Mouse (Mus musculus) forebrain, embryonic 11.5 days (tissue): ENCODE results near the gene Tex36. TPM values are rescaled to one million over a fixed set of nuclear protein-coding genes. Genes with fewer than 3 reads are reported as not detected.

Experiments used
- ATAC-seq: fragments of 200-750 bp; cut with Nextera tagmentation; replicated peaks from 2 replicates; pipeline ENCODE4 v1.8.0; 2017; ENCODE audit warnings: moderate TSS enrichment; ENCODE audit not compliant: low FRiP score
- DNase-seq: peaks from one replicate; pipeline ENCODE4 v3.0.0-alpha.2; 2017; ENCODE audit warnings: low spot score
- H3K27ac ChIP-seq: fragments of 300-500 bp; sonication (generic); 2 replicates; pipeline ENCODE4 v1.5.1; 2014; ENCODE audit warnings: low read depth, low read length
- H3K27me3 ChIP-seq: fragments of 300-500 bp; sonication (generic); 2 replicates; pipeline ENCODE4 v1.6.1; 2014; ENCODE audit warnings: mild to moderate bottlenecking, low read length, mixed read lengths; ENCODE audit not compliant: control insufficient read depth, insufficient read depth
- H3K36me3 ChIP-seq: fragments of 300-500 bp; sonication (generic); 2 replicates; pipeline ENCODE4 v1.6.1; 2014; ENCODE audit warnings: mild to moderate bottlenecking, low read length, moderate library complexity, mixed read lengths; ENCODE audit not compliant: control insufficient read depth, insufficient read depth
- H3K4me1 ChIP-seq: fragments of 300-500 bp; sonication (generic); replicated peaks from 2 replicates; pipeline ENCODE4 v1.6.1; 2014; ENCODE audit warnings: low read length, mixed read lengths; ENCODE audit not compliant: control insufficient read depth, insufficient read depth
- H3K4me2 ChIP-seq: fragments of 300-500 bp; sonication (generic); 2 replicates; pipeline ENCODE4 v1.6.1; 2014; ENCODE audit warnings: low read depth, mild to moderate bottlenecking, low read length, moderate library complexity, mixed read lengths; ENCODE audit not compliant: severe bottlenecking
- H3K4me3 ChIP-seq: fragments of 300-500 bp; sonication (generic); 2 replicates; pipeline ENCODE4 v1.5.1; 2014; ENCODE audit warnings: low read depth, low read length
- H3K9ac ChIP-seq: fragments of 300-500 bp; sonication (generic); 2 replicates; pipeline ENCODE4 v1.6.1; 2014; ENCODE audit warnings: low read length
- H3K9me3 ChIP-seq: fragments of 300-500 bp; sonication (generic); 2 replicates; pipeline ENCODE4 v1.6.1; 2016; ENCODE audit warnings: low read length, mixed read lengths; ENCODE audit not compliant: control insufficient read depth
- WGBS: fragments of 180-500 bp; shearing (Covaris S2); extraction: QIAGEN DNeasy Blood & Tissue Kit; methylation state at CpG from one replicate; pipeline ENCODE4 v1.1.7; 2014; 5-methylcytosine and 5-hydroxymethylcytosine counted together
- polyA plus RNA-seq: library from polyadenylated mRNA; unstranded; fragments of >200 nt; fragmentation: Nextera tagmentation; extraction: Ambion mirVana; gene quantifications from 2 replicates; pipeline ENCODE4 v1.2.1, GENCODE M21; 2014

Tex36 gene
- polyA plus RNA-seq, 1 experiment from 2014 or later, result not detected

DNA sequence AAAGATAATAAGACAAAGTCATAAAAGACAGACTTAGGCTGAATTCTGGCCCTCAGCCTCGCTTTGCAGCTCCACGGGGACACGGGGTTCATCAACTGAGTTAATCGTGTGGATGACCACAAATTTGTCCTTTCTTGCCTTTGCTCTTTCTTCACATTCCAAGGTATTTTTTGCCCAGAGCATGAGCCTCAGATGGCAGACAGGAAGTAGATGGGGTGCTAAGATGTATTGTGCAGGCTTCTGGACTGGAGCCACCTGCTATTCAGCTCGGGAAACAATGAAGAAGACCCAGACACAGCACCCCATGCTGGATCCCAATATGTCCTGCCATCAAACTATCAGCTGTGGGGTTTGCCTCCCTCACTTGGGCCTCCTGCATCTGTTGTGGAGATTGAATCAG is 5.4 kb upstream of the Tex36 start:
- Histone ChIP-seq H3K36me3 (no peaks in the 10 kb centered on the region), H3K27me3 (no peaks in the 10 kb centered on the region), H3K9ac (no peak overlapping the region), H3K4me2 (no peak overlapping the region), H3K27ac (no peak overlapping the region), H3K9me3 (no peaks in the 10 kb centered on the region), H3K4me3 (no peak overlapping the region), H3K4me1 (no peaks in the 10 kb centered on the region)
- no peak for DNase-seq
- 73% methylated on average over 5 of the region's 5 CpGs for WGBS
- no peak for ATAC-seq

GRCm38 (mm10) chr7:133604427-133605081 is 2.6 kb upstream of the Tex36 start:
- H3K9me3 ChIP-seq, result no peaks in the 10 kb centered on the region
- no peaks in the 10 kb centered on the region for H3K36me3 ChIP-seq
- H3K27me3 ChIP-seq, result no peaks in the 10 kb centered on the region
- no peak overlapping the region for H3K27ac ChIP-seq
- no peaks in the 10 kb centered on the region for H3K4me1 ChIP-seq
- DNase-seq (no peak), ATAC-seq (no peak)
- H3K4me3 ChIP-seq, result no peak overlapping the region
- 84% methylated on average over 13 of the region's 13 CpGs for WGBS
- H3K4me2 ChIP-seq, result no peak overlapping the region
- no peak overlapping the region for H3K9ac ChIP-seq

GRCm38 (mm10) chr7:133603156-133603555 is 1.2 kb upstream of the Tex36 start:
- Histone ChIP-seq H3K36me3 (no peaks in the 10 kb centered on the region), H3K4me3 (no peak overlapping the region), H3K27ac (no peak overlapping the region), H3K4me2 (no peak overlapping the region), H3K4me1 (no peaks in the 10 kb centered on the region), H3K9me3 (no peaks in the 10 kb centered on the region), H3K27me3 (no peaks in the 10 kb centered on the region), H3K9ac (no peak overlapping the region)
- 81% methylated on average over 2 of the region's 2 CpGs for WGBS
- no peak for DNase-seq
- no peak for ATAC-seq

- Histone ChIP-seq H3K4me1 (no peaks in the 10 kb centered on the region), H3K4me3 (no peak overlapping the region), H3K36me3 (no peaks in the 10 kb centered on the region), H3K27me3 (no peaks in the 10 kb centered on the region), H3K27ac (no peak overlapping the region), H3K9me3 (no peaks in the 10 kb centered on the region), H3K4me2 (no peak overlapping the region), H3K9ac (no peak overlapping the region)
- WGBS, result 68% methylated on average over 1 of the region's 1 CpGs
- DNase-seq, result no peak
- no peak for ATAC-seq
Measured at GRCm38 (mm10) chr7:133600558-133600957, 1.4 kb downstream of the Tex36 start.

DNA sequence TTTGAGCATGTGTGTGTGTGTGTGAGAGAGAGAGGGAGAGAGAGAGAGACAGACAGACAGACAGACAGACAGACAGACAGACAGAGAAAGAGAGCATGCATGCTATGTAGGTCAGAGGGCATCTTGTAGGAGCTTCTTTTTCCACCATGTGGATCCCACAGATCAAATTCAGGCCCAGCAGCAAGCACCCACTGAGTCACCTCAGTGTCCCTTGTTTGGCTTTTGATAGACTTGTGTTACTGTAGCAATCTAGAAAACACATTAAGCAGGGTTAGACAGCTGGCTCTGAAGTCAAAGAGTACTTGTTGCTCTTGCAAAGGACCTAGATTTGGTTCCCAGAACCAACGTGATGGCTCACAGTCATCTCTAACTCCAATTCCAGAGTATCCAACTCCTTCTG is 10.2 kb downstream of the Tex36 start:
- WGBS, result 81% methylated on average over 1 of the region's 1 CpGs
- no peak for DNase-seq
- H3K27ac ChIP-seq, result no peak overlapping the region

DNA sequence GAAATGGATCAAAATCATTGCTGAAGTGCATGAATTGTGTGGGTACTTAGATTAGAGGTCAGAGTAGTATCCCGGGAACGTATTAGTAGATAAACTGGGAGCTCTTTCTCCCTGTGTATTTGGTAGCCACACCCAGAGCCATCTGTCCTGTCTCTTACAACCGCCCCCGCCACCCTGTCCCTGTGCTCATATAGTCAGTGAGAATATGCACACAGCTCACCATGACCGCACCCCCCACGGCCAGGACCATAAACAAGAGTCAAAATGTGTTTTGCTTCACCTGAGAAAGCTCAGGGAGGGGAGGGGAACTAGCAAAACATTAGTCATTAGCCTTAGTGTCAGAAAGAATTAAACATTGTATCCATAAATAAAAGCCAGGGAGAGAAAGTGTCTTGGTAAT is 18.7 kb downstream of the Tex36 start:
- no peaks in the 10 kb centered on the region for H3K9me3 ChIP-seq
- H3K4me2 ChIP-seq, result no peak overlapping the region
- no peaks in the 10 kb centered on the region for H3K36me3 ChIP-seq
- 94% methylated on average over 6 of the region's 6 CpGs for WGBS
- H3K4me1 ChIP-seq, result no peaks in the 10 kb centered on the region
- no peak for DNase-seq
- no peak overlapping the region for H3K9ac ChIP-seq
- H3K27me3 ChIP-seq, result no peaks in the 10 kb centered on the region
- H3K4me3 ChIP-seq, result no peak overlapping the region
- ATAC-seq, result no peak
- H3K27ac ChIP-seq, result no peak overlapping the region

More for the DNA sequence above, 10.2 kb downstream of the Tex36 start:
- Histone ChIP-seq H3K4me2 (no peak overlapping the region), H3K36me3 (no peaks in the 10 kb centered on the region), H3K4me3 (no peak overlapping the region), H3K9ac (no peak overlapping the region), H3K4me1 (no peaks in the 10 kb centered on the region), H3K9me3 (no peaks in the 10 kb centered on the region), H3K27me3 (no peaks in the 10 kb centered on the region)
- no peak for ATAC-seq

- H3K27me3 ChIP-seq, result no peaks in the 10 kb centered on the region
- no peak overlapping the region for H3K4me2 ChIP-seq
- no peaks in the 10 kb centered on the region for H3K9me3 ChIP-seq
- H3K4me3 ChIP-seq, result no peak overlapping the region
- H3K36me3 ChIP-seq, result no peaks in the 10 kb centered on the region
- DNase-seq, result no peak
- no peak for ATAC-seq
- no peaks in the 10 kb centered on the region for H3K4me1 ChIP-seq
- H3K27ac ChIP-seq, result no peak overlapping the region
- H3K9ac ChIP-seq, result no peak overlapping the region
- 96% methylated on average over 4 of the region's 4 CpGs for WGBS
Measured at GRCm38 (mm10) chr7:133580296-133580640, 21.7 kb downstream of the Tex36 start.

GRCm38 (mm10) chr7:133579491-133580295 is 22.3 kb downstream of the Tex36 start:
- WGBS, result 86% methylated on average over 20 of the region's 20 CpGs
- Histone ChIP-seq H3K9ac (no peak overlapping the region), H3K9me3 (no peaks in the 10 kb centered on the region), H3K27ac (no peak overlapping the region), H3K36me3 (no peaks in the 10 kb centered on the region), H3K4me1 (no peaks in the 10 kb centered on the region), H3K4me2 (no peak overlapping the region), H3K27me3 (no peaks in the 10 kb centered on the region), H3K4me3 (no peak overlapping the region)
- no peak for ATAC-seq
- no peak for DNase-seq

DNA sequence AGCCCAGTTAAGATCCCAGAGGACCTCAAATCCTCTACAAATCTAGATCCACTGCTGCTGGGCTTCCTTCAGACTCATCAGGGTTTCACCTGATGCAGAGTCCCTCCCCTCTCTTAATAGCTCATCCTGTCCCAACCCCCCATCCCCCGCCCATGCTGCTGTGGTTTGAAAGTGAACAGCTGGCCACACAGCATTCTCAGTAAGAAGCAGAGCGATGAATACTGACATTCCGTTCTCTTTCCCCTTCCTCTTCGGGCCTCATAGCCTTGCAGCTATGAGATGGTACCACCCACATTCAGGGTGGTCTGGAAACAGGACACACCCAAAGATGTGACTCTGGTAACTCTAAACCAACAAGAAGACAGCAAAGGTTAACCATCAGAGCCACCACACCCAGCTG is 25.1 kb downstream of the Tex36 start:
- H3K4me1 ChIP-seq, result no peaks in the 10 kb centered on the region
- H3K9me3 ChIP-seq, result no peaks in the 10 kb centered on the region
- DNase-seq, result no peak
- H3K4me3 ChIP-seq, result no peak overlapping the region
- H3K36me3 ChIP-seq, result no peaks in the 10 kb centered on the region
- H3K27ac ChIP-seq, result no peak overlapping the region
- WGBS, result 52% methylated on average over 4 of the region's 4 CpGs
- H3K9ac ChIP-seq, result no peak overlapping the region
- H3K4me2 ChIP-seq, result no peak overlapping the region
- H3K27me3 ChIP-seq, result no peaks in the 10 kb centered on the region
- ATAC-seq, result no peak
